Mouse (Mus musculus): Measurements from ENCODE around the gene Ehd4.

- TF ChIP-seq CTCF (IDR thresholded peaks at IDR 0.05; ENCODE audit: low read depth, low read length) (no peak), POLR2A (IDR thresholded peaks at IDR 0.05; ENCODE audit: borderline replicate concordance, low read depth, low read length) (no peak)
Measured at GRCm38 (mm10) chr2:120140326-120140725, 14.1 kb downstream of the Ehd4 start.

All from bone marrow macrophage, adult 2 months (primary cell).